Mouse (Mus musculus): ENCODE measurements around the gene Crb1. TPM values are rescaled to one million over a fixed set of nuclear protein-coding genes. Genes with fewer than 3 reads are reported as not detected.

Gene Crb1
- polyA plus RNA-seq, 1 experiment from 2014 or later: 0.12 TPM

GRCm38 (mm10) chr1:139252041-139252440 lies 124.9 kb downstream of the Crb1 start:
- H3K4me2 ChIP-seq (ENCODE audit: low read depth, low read length): no peak overlapping the region
- H3K27ac ChIP-seq (ENCODE audit: low read length): no peak overlapping the region
- H3K9me3 ChIP-seq (replicated peaks; ENCODE audit: control insufficient read depth, low read length): no peaks in the 10 kb centered on the region
- WGBS: 82% methylated on average over 3 of the region's 3 CpGs
- H3K36me3 ChIP-seq (ENCODE audit: control insufficient read depth, insufficient read depth): no peaks in the 10 kb centered on the region
- no peaks in the 10 kb centered on the region for H3K27me3 ChIP-seq (ENCODE audit: control insufficient read depth, insufficient read depth, low read length)
- ATAC-seq (replicated peaks; ENCODE audit: extremely low read depth, insufficient read depth, low FRiP score): no peak
- H3K4me1 ChIP-seq (ENCODE audit: control insufficient read depth, insufficient read depth, low read length): no peaks in the 10 kb centered on the region
- H3K4me3 ChIP-seq (ENCODE audit: low read length): no peak overlapping the region
- no peak overlapping the region for H3K9ac ChIP-seq (ENCODE audit: low read length)

GRCm38 (mm10) chr1:139249159-139249558 lies 127.7 kb downstream of the Crb1 start:
- Histone ChIP-seq H3K9ac (ENCODE audit: low read length) (no peak overlapping the region), H3K27ac (ENCODE audit: low read length) (no peak overlapping the region), H3K36me3 (ENCODE audit: control insufficient read depth, insufficient read depth) (no peaks in the 10 kb centered on the region), H3K4me1 (ENCODE audit: control insufficient read depth, insufficient read depth, low read length) (no peaks in the 10 kb centered on the region), H3K9me3 (replicated peaks; ENCODE audit: control insufficient read depth, low read length) (no peaks in the 10 kb centered on the region), H3K4me2 (ENCODE audit: low read depth, low read length) (no peak overlapping the region), H3K4me3 (ENCODE audit: low read length) (no peak overlapping the region), H3K27me3 (ENCODE audit: control insufficient read depth, insufficient read depth, low read length) (no peaks in the 10 kb centered on the region)
- ATAC-seq (replicated peaks; ENCODE audit: extremely low read depth, insufficient read depth, low FRiP score): no peak
- WGBS: 66% methylated on average over 6 of the region's 6 CpGs

- 88% methylated on average over 12 of the region's 12 CpGs for WGBS
- Histone ChIP-seq H3K27ac (ENCODE audit: low read length) (no peak overlapping the region), H3K4me2 (ENCODE audit: low read depth, low read length) (no peak overlapping the region), H3K4me3 (ENCODE audit: low read length) (no peak overlapping the region), H3K9ac (ENCODE audit: low read length) (no peak overlapping the region), H3K27me3 (ENCODE audit: control insufficient read depth, insufficient read depth, low read length) (no peaks in the 10 kb centered on the region), H3K9me3 (replicated peaks; ENCODE audit: control insufficient read depth, low read length) (no peaks in the 10 kb centered on the region), H3K36me3 (ENCODE audit: control insufficient read depth, insufficient read depth) (no peaks in the 10 kb centered on the region), H3K4me1 (ENCODE audit: control insufficient read depth, insufficient read depth, low read length) (no peaks in the 10 kb centered on the region)
- no peak for ATAC-seq (replicated peaks; ENCODE audit: extremely low read depth, insufficient read depth, low FRiP score)
Observed at GRCm38 (mm10) chr1:139246723-139247380, 130.0 kb downstream of the Crb1 start.

DNA sequence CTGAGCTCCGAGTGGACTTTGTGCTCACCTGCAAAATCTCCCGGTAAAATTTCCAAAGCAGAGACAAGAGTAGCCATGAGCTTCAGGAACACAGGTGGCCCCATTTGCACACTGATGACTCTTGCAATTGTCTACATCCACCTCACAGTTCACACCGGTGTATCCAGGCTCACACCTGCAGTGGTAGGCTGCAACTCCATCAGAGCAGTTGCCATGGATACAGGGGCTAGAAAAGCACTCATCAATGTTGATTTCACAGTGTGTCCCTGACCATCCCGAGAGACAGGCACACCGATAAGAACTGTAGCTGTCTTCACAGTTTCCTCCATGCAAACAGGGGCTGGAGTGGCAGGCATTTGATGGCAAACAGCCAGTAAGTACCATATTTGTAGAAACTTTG lies 140.1 kb downstream of the Crb1 start:
- Histone ChIP-seq H3K4me3 (ENCODE audit: low read length) (no peak overlapping the region), H3K9ac (ENCODE audit: low read length) (no peak overlapping the region), H3K36me3 (ENCODE audit: control insufficient read depth, insufficient read depth) (no peaks in the 10 kb centered on the region), H3K4me1 (ENCODE audit: control insufficient read depth, insufficient read depth, low read length) (no peaks in the 10 kb centered on the region), H3K9me3 (replicated peaks; ENCODE audit: control insufficient read depth, low read length) (no peaks in the 10 kb centered on the region), H3K4me2 (ENCODE audit: low read depth, low read length) (no peak overlapping the region), H3K27me3 (ENCODE audit: control insufficient read depth, insufficient read depth, low read length) (no peaks in the 10 kb centered on the region), H3K27ac (ENCODE audit: low read length) (no peak overlapping the region)
- ATAC-seq (replicated peaks; ENCODE audit: extremely low read depth, insufficient read depth, low FRiP score): no peak
- WGBS: 67% methylated on average over 5 of the region's 5 CpGs

DNA sequence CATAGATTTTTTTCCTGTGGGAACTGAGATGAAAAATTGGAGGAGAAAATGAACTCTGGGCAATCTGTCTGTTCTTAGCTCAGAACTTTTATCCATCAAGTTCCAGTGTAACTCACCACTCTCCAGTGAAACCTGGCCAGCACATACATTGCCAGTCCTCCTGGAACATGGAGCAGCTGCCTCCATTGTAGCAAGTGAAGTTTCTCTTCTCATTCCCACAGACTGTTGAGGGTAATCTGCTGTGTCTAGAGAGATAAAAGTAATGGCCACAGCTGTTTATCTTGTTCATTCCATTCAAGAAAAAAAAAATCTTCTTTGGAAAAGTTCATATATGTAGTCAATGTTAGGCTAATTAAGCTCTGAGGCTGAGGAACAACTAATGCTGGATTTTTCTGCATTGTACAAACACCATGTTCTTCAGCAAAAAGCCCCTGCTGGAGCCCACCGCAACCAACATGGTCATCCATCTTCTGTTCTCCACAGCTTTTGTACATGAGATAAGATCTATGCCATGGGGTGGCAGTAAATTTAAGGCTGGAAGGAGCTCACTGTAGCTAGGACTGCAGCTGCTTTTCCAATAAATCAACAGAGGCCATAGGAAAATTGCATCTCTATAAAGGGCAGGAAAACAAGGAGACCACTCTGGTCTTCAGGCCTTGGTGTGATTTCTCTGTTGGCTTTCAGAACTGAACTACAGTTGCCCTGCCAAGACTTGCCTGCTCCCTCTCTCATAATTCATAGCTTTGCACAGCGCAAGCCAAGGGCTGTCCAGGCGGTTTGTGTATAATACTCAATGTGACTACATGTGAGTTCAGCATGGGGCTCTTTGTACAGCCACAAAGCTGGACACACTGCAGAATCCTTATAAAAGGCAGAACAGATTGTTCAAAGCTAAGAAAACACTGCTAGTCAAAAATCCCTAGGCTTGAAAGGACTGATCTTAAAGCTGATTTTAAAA lies 142.0 kb downstream of the Crb1 start:
- Histone ChIP-seq H3K4me1 (ENCODE audit: control insufficient read depth, insufficient read depth, low read length) (no peaks in the 10 kb centered on the region), H3K9ac (ENCODE audit: low read length) (no peak overlapping the region), H3K27me3 (ENCODE audit: control insufficient read depth, insufficient read depth, low read length) (no peaks in the 10 kb centered on the region), H3K27ac (ENCODE audit: low read length) (no peak overlapping the region), H3K9me3 (replicated peaks; ENCODE audit: control insufficient read depth, low read length) (no peaks in the 10 kb centered on the region), H3K36me3 (ENCODE audit: control insufficient read depth, insufficient read depth) (no peaks in the 10 kb centered on the region), H3K4me2 (ENCODE audit: low read depth, low read length) (no peak overlapping the region), H3K4me3 (ENCODE audit: low read length) (no peak overlapping the region)
- no peak; the same call in 1 of the 2 replicates for ATAC-seq (replicated peaks; ENCODE audit: extremely low read depth, insufficient read depth, low FRiP score)
- 71% methylated on average over 3 of the region's 3 CpGs for WGBS

GRCm38 (mm10) chr1:139232636-139233035 lies 144.3 kb downstream of the Crb1 start:
- no peak for ATAC-seq (replicated peaks; ENCODE audit: extremely low read depth, insufficient read depth, low FRiP score)
- Histone ChIP-seq H3K27ac (ENCODE audit: low read length) (no peak overlapping the region), H3K4me1 (ENCODE audit: control insufficient read depth, insufficient read depth, low read length) (no peaks in the 10 kb centered on the region)

DNA sequence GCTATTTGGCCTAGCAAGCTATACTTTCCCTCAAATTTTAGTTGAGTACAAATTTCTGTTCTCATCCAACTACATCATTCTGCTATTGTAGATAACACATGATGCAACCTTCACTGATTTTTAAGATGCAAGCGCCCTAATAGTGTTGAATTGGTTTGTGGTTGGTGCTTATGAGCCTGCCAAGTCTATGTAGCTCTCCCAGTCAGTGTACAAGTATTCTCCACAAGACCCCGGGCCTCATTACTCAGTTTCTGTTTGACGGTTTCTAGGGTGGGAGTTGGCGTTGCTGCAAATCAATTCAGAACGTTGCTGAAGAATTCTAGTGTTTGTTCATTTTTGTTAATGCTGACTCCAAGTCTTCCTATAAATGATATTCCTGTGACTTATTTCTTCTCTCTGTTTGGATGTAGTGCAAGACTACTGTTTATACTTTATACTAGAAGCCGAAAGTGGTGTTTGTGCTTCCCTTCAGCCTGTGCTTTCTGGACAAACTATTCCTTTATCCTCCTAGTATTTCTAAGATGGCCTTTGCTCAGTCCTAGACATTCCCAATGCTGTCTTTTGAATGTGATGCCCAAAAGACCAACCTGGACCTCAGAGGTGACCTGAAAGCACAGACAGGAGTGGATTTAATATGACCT lies 152.5 kb downstream of the Crb1 start:
- no peak overlapping the region for H3K9ac ChIP-seq (ENCODE audit: low read length)
- no peaks in the 10 kb centered on the region for H3K4me1 ChIP-seq (ENCODE audit: control insufficient read depth, insufficient read depth, low read length)
- no peaks in the 10 kb centered on the region for H3K27me3 ChIP-seq (ENCODE audit: control insufficient read depth, insufficient read depth, low read length)
- H3K4me2 ChIP-seq (ENCODE audit: low read depth, low read length): no peak overlapping the region
- H3K9me3 ChIP-seq (replicated peaks; ENCODE audit: control insufficient read depth, low read length): no peaks in the 10 kb centered on the region
- WGBS: 82% methylated on average over 6 of the region's 6 CpGs
- H3K36me3 ChIP-seq (ENCODE audit: control insufficient read depth, insufficient read depth): no peaks in the 10 kb centered on the region
- ATAC-seq (replicated peaks; ENCODE audit: extremely low read depth, insufficient read depth, low FRiP score): no peak
- H3K4me3 ChIP-seq (ENCODE audit: low read length): no peak overlapping the region
- no peak overlapping the region for H3K27ac ChIP-seq (ENCODE audit: low read length)

More at GRCm38 (mm10) chr1:139232636-139233035, 144.3 kb downstream of the Crb1 start:
- no peaks in the 10 kb centered on the region for H3K9me3 ChIP-seq (replicated peaks; ENCODE audit: control insufficient read depth, low read length)
- H3K9ac ChIP-seq (ENCODE audit: low read length): no peak overlapping the region
- H3K4me3 ChIP-seq (ENCODE audit: low read length): no peak overlapping the region
- 37% methylated on average over 3 of the region's 3 CpGs for WGBS
- H3K4me2 ChIP-seq (ENCODE audit: low read depth, low read length): no peak overlapping the region
- H3K27me3 ChIP-seq (ENCODE audit: control insufficient read depth, insufficient read depth, low read length): no peaks in the 10 kb centered on the region
- H3K36me3 ChIP-seq (ENCODE audit: control insufficient read depth, insufficient read depth): no peaks in the 10 kb centered on the region

DNA sequence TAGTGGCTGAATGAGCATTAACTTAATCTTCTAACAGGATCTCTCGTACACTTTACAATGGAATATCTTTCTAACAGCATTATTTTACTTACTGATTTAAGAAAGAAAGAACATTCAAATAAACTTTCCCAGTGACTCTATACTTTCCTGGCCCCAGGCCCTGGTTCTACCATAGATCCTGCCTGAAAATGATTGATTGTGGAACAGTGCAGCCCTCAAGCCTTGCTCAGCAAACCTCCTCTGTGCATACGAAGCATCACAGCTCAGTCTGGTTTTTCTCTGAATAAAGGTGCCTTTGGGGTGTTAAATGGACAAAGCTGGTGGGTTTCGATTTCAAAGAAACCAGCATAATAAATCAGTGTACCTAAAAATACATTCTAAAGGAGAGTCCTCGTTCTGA lies 153.1 kb downstream of the Crb1 start:
- Histone ChIP-seq H3K9me3 (replicated peaks; ENCODE audit: control insufficient read depth, low read length) (no peaks in the 10 kb centered on the region), H3K27ac (ENCODE audit: low read length) (no peak overlapping the region), H3K4me2 (ENCODE audit: low read depth, low read length) (no peak overlapping the region), H3K4me3 (ENCODE audit: low read length) (no peak overlapping the region), H3K9ac (ENCODE audit: low read length) (no peak overlapping the region), H3K27me3 (ENCODE audit: control insufficient read depth, insufficient read depth, low read length) (no peaks in the 10 kb centered on the region), H3K4me1 (ENCODE audit: control insufficient read depth, insufficient read depth, low read length) (no peaks in the 10 kb centered on the region), H3K36me3 (ENCODE audit: control insufficient read depth, insufficient read depth) (no peaks in the 10 kb centered on the region)
- ATAC-seq (replicated peaks; ENCODE audit: extremely low read depth, insufficient read depth, low FRiP score): no peak
- 77% methylated on average over 4 of the region's 4 CpGs for WGBS

DNA sequence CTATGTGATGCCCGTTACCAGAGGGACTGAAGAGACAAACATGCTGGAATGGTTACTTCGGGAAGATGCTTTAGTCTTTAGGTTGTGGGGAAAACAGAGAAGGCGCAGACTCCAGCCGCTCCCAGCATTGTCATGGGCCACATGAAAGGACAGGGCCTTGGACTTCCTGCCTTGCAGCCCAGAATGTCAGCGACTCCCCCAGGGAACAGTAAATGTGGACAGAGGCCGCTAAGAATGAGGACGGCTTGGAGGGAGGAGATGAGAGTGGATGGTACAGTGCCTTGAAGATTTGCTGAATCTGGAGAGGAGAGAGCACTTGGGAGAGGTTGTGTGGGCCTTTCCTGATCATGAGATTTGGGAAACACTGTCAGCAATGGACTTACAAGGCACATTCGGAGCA lies 161.6 kb downstream of the Crb1 start:
- no peak; the same call in 1 of the 2 replicates for ATAC-seq (replicated peaks; ENCODE audit: extremely low read depth, insufficient read depth, low FRiP score)
- Histone ChIP-seq H3K4me2 (ENCODE audit: low read depth, low read length) (no peak overlapping the region), H3K27ac (ENCODE audit: low read length) (peak overlapping the region; percentile 19), H3K4me1 (ENCODE audit: control insufficient read depth, insufficient read depth, low read length) (no peaks in the 10 kb centered on the region), H3K9me3 (replicated peaks; ENCODE audit: control insufficient read depth, low read length) (no peaks in the 10 kb centered on the region), H3K36me3 (ENCODE audit: control insufficient read depth, insufficient read depth) (no peaks in the 10 kb centered on the region), H3K4me3 (ENCODE audit: low read length) (no peak overlapping the region), H3K9ac (ENCODE audit: low read length) (no peak overlapping the region), H3K27me3 (ENCODE audit: control insufficient read depth, insufficient read depth, low read length) (no peaks in the 10 kb centered on the region)
- WGBS: 66% methylated on average over 8 of the region's 8 CpGs
